Mouse (Mus musculus) kidney, embryonic 15.5 days (tissue): Measurements from ENCODE around the gene Aamdc. TPM values are rescaled to one million over a fixed set of nuclear protein-coding genes. Genes with fewer than 3 reads are reported as not detected.

Source experiments
- ATAC-seq: fragments of 200-750 bp; cut with Nextera tagmentation; replicated peaks from 2 replicates; pipeline ENCODE4 v1.8.0; 2017; ENCODE audit warnings: moderate TSS enrichment; ENCODE audit not compliant: low FRiP score
- H3K27ac ChIP-seq: fragments of 300-500 bp; sonication (generic); 2 replicates; pipeline ENCODE4 v1.5.1; 2015; ENCODE audit warnings: mild to moderate bottlenecking, inconsistent platforms
- H3K27me3 ChIP-seq: fragments of 300-500 bp; sonication (generic); 2 replicates; pipeline ENCODE4 v1.6.1; 2015; ENCODE audit warnings: inconsistent platforms
- H3K36me3 ChIP-seq: fragments of 300-500 bp; sonication (generic); 2 replicates; pipeline ENCODE4 v1.6.1; 2015; ENCODE audit warnings: inconsistent platforms
- H3K4me1 ChIP-seq: fragments of 300-500 bp; sonication (generic); 2 replicates; pipeline ENCODE4 v1.6.1; 2015; ENCODE audit warnings: inconsistent platforms
- H3K4me2 ChIP-seq: fragments of 300-500 bp; sonication (generic); 2 replicates; pipeline ENCODE4 v1.6.1; 2015; ENCODE audit warnings: moderate library complexity, mild to moderate bottlenecking, inconsistent platforms
- H3K4me3 ChIP-seq: fragments of 300-500 bp; sonication (generic); replicated peaks from 2 replicates; pipeline ENCODE4 v1.5.1; 2015; ENCODE audit warnings: mild to moderate bottlenecking, inconsistent platforms
- H3K9ac ChIP-seq: fragments of 300-500 bp; sonication (generic); 2 replicates; pipeline ENCODE4 v1.6.1; 2015; ENCODE audit warnings: mild to moderate bottlenecking, inconsistent platforms
- H3K9me3 ChIP-seq: fragments of 300-500 bp; sonication (generic); replicated peaks from 2 replicates; pipeline ENCODE4 v1.6.1; 2016; ENCODE audit warnings: inconsistent platforms
- WGBS: fragments of 180-500 bp; shearing (Covaris S2); methylation state at CpG from one replicate; pipeline ENCODE4 v1.1.7; 2015; ENCODE audit warnings: mixed read lengths; 5-methylcytosine and 5-hydroxymethylcytosine counted together
- polyA plus RNA-seq: library from polyadenylated mRNA; unstranded; fragments of >200 nt; fragmentation: Nextera tagmentation; extraction: Ambion mirVana; gene quantifications from 2 replicates; pipeline ENCODE4 v1.2.1, GENCODE M21; 2015

Gene Aamdc
- polyA plus RNA-seq, 1 experiment from 2014 or later = 51.7 TPM

GRCm38 (mm10) chr7:97500555-97501209 lies 78.6 kb downstream of the Aamdc start:
- H3K36me3 ChIP-seq = peaks cover 55% of the 10 kb centered on the region
- H3K27ac ChIP-seq = no peak overlapping the region
- H3K9ac ChIP-seq = no peak overlapping the region
- no peaks in the 10 kb centered on the region for H3K9me3 ChIP-seq
- ATAC-seq = no peak
- no peaks in the 10 kb centered on the region for H3K27me3 ChIP-seq
- no peak overlapping the region for H3K4me2 ChIP-seq
- no peaks in the 10 kb centered on the region for H3K4me1 ChIP-seq
- 88% methylated on average over 5 of the region's 5 CpGs for WGBS
- H3K4me3 ChIP-seq = no peak overlapping the region

Other genes with a start within 250 kb of the Aamdc start
- 1.5 and 1.9 TPM in 2 replicates for gene Usp35, start 247.5 kb downstream of the Aamdc start, polyA plus RNA-seq
- 3.8 and 4.2 TPM in 2 replicates for gene Kctd21, start 247.2 kb downstream of the Aamdc start, polyA plus RNA-seq
- 49.3 and 51.7 TPM in 2 replicates for gene Alg8, start 207.9 kb downstream of the Aamdc start, polyA plus RNA-seq
- 359 and 418 TPM in 2 replicates for gene Ndufc2, start 179.5 kb downstream of the Aamdc start, polyA plus RNA-seq
- 0.72 and 1.0 TPM in 2 replicates for gene Thrsp, start 161.8 kb downstream of the Aamdc start, polyA plus RNA-seq
- gene Kctd14, start 128.2 kb downstream of the Aamdc start, polyA plus RNA-seq = 2.0 and 2.3 TPM in 2 replicates
- gene Ints4, start 98.5 kb downstream of the Aamdc start, polyA plus RNA-seq = 50.2 and 53.5 TPM in 2 replicates
- gene Rsf1, start 392 bp upstream of the Aamdc start, polyA plus RNA-seq = 23.8 and 27.8 TPM in 2 replicates
- 193 and 202 TPM in 2 replicates for gene Clns1a, start 117.1 kb upstream of the Aamdc start, polyA plus RNA-seq
- gene Aqp11, start 158.8 kb upstream of the Aamdc start, polyA plus RNA-seq = 16.5 and 18.5 TPM in 2 replicates
- 16.4 and 17.2 TPM in 2 replicates for gene Pak1, start 209.0 kb upstream of the Aamdc start, polyA plus RNA-seq